Mouse (Mus musculus) forebrain, embryonic 15.5 days (tissue): ENCODE data around the gene Gm20219. TPM values are rescaled to one million over a fixed set of nuclear protein-coding genes. Genes with fewer than 3 reads are reported as not detected.

Experiments
- ATAC-seq: fragments of 200-750 bp; cut with Nextera tagmentation; replicated peaks from 2 replicates; pipeline ENCODE4 v1.8.0; 2017; ENCODE audit warnings: mild to moderate bottlenecking, moderate TSS enrichment, moderate library complexity
- H3K27ac ChIP-seq: fragments of 300-500 bp; sonication (generic); replicated peaks from 2 replicates; pipeline ENCODE4 v1.5.1; 2015; ENCODE audit warnings: mild to moderate bottlenecking, inconsistent platforms
- H3K27me3 ChIP-seq: fragments of 300-500 bp; sonication (generic); 2 replicates; pipeline ENCODE4 v1.6.1; 2015; ENCODE audit warnings: inconsistent platforms
- H3K36me3 ChIP-seq: fragments of 300-500 bp; sonication (generic); 2 replicates; pipeline ENCODE4 v1.6.1; 2015; ENCODE audit warnings: mild to moderate bottlenecking, inconsistent platforms
- H3K4me1 ChIP-seq: fragments of 300-500 bp; sonication (generic); 2 replicates; pipeline ENCODE4 v1.6.1; 2015; ENCODE audit warnings: inconsistent platforms
- H3K4me2 ChIP-seq: fragments of 300-500 bp; sonication (generic); replicated peaks from 2 replicates; pipeline ENCODE4 v1.6.1; 2015; ENCODE audit warnings: mild to moderate bottlenecking, inconsistent platforms
- H3K4me3 ChIP-seq: fragments of 300-500 bp; sonication (generic); 2 replicates; pipeline ENCODE4 v1.5.1; 2015; ENCODE audit warnings: mild to moderate bottlenecking, inconsistent platforms
- H3K9ac ChIP-seq: fragments of 300-500 bp; sonication (generic); replicated peaks from 2 replicates; pipeline ENCODE4 v1.6.1; 2015; ENCODE audit warnings: mild to moderate bottlenecking, inconsistent platforms
- H3K9me3 ChIP-seq: fragments of 300-500 bp; sonication (generic); 2 replicates; pipeline ENCODE4 v1.6.1; 2016; ENCODE audit warnings: inconsistent platforms
- WGBS: fragments of 180-500 bp; shearing (Covaris S2); methylation state at CpG from one replicate; pipeline ENCODE4 v1.1.7; 2015; ENCODE audit warnings: mixed read lengths; 5-methylcytosine and 5-hydroxymethylcytosine counted together
- polyA plus RNA-seq: library from polyadenylated mRNA; unstranded; fragments of >200 nt; fragmentation: Nextera tagmentation; extraction: Ambion mirVana; gene quantifications from 2 replicates; pipeline ENCODE4 v1.2.1, GENCODE M21; 2015

The Gm20219 gene
- polyA plus RNA-seq, 1 experiment from 2014 or later = 1.5 TPM

DNA sequence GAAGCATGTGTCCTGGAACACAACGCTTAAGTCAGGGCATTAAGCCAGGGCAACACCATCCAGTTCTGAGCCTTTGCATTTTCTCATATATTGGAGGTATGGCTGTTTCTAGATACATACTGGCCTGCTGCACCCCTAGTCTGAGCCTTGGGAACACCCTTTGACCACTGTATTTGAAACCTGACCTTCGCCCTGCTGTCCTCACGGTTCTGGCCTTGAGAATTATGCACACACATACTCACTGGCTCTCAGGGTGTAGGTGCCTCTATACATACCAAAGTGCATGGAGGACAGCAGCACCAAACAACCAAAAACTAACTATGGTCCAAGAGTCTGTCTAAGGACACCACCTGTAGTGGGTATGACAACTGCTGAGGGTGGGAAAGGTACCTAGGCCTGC, 18.8 kb upstream of the Gm20219 start:
- no peak overlapping the region for H3K4me3 ChIP-seq
- no peak overlapping the region for H3K27ac ChIP-seq
- H3K9ac ChIP-seq = no peak overlapping the region
- 95% methylated on average over 3 of the region's 3 CpGs for WGBS
- ATAC-seq = no peak
- no peak overlapping the region for H3K4me2 ChIP-seq
- peaks cover 87% of the 10 kb centered on the region for H3K36me3 ChIP-seq
- no peaks in the 10 kb centered on the region for H3K27me3 ChIP-seq
- H3K9me3 ChIP-seq = no peaks in the 10 kb centered on the region
- H3K4me1 ChIP-seq = no peaks in the 10 kb centered on the region

DNA sequence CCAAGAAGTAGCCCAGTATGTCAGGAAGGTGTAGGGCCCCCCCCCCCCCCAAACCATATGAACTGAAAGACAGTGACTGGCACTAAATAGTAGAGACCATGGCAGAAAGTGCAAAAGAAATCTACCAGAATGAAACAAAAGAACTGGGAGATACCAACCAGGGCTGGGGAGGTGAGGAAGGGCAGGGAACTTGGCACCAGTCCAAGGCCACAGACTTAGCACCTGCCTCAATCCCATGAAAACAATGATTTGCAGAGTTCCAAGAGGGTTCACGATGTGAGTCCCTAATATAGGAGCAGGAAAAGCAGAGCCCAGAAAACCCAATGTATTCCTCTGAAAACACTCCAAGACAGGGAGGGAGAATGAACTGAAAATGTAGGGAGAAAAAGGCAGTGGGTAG, 18.0 kb upstream of the Gm20219 start:
- no peaks in the 10 kb centered on the region for H3K27me3 ChIP-seq
- no peaks in the 10 kb centered on the region for H3K9me3 ChIP-seq
- H3K27ac ChIP-seq = no peak overlapping the region
- H3K4me1 ChIP-seq = no peaks in the 10 kb centered on the region
- no peak overlapping the region for H3K4me2 ChIP-seq
- no peak overlapping the region for H3K4me3 ChIP-seq
- no peak for ATAC-seq
- 24% methylated on average over 1 of the region's 1 CpGs for WGBS
- peaks cover 87% of the 10 kb centered on the region for H3K36me3 ChIP-seq
- H3K9ac ChIP-seq = no peak overlapping the region

DNA sequence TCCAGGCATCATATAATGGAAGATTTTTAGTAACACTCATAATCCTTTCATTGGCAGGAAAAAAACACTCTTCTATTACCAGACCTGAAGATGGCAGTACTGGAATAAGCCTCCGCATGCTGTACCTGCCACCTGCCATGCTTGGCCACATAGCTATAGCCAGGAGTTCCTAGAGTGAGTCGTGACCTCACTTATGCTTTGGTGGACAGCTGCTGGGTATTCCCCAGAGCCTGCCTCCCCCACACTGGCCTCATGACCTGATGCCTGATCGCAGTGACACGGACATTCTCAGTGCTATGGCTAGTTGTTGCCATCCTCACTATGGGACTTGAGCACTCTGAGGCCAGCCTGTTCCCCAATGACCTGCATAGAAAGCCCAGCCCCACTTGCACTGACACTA, 16.1 kb upstream of the Gm20219 start:
- no peak overlapping the region for H3K4me2 ChIP-seq
- no peak for ATAC-seq
- H3K4me1 ChIP-seq = no peaks in the 10 kb centered on the region
- H3K9ac ChIP-seq = no peak overlapping the region
- no peaks in the 10 kb centered on the region for H3K9me3 ChIP-seq
- no peaks in the 10 kb centered on the region for H3K27me3 ChIP-seq
- WGBS = 93% methylated on average over 4 of the region's 4 CpGs
- no peak overlapping the region for H3K27ac ChIP-seq
- no peak overlapping the region for H3K4me3 ChIP-seq
- peaks cover 94% of the 10 kb centered on the region for H3K36me3 ChIP-seq

DNA sequence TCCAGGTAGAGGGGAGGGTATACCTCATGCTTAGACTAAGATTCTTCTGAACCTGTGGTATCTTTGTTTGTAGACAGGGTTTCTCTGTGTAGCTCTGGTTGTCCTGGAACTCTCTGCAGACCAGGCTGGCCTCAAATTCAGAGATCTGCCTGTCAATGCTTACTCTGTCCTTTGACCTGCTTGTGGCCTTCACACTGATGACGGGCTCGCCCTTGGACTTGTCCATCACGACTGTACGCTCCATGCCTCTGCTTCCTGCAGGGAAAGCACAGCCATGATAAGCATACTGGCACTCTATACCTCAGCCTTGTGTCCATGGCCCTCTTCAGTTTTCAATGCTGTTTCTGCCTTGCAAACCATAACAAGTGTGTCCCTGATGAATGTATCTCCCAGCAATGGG, 13.2 kb upstream of the Gm20219 start:
- Histone ChIP-seq H3K9me3 (no peaks in the 10 kb centered on the region), H3K4me2 (no peak overlapping the region), H3K36me3 (peaks cover 97% of the 10 kb centered on the region), H3K27me3 (no peaks in the 10 kb centered on the region), H3K4me1 (no peaks in the 10 kb centered on the region), H3K9ac (no peak overlapping the region), H3K27ac (no peak overlapping the region), H3K4me3 (no peak overlapping the region)
- WGBS = 97% methylated on average over 4 of the region's 4 CpGs
- no peak for ATAC-seq

DNA sequence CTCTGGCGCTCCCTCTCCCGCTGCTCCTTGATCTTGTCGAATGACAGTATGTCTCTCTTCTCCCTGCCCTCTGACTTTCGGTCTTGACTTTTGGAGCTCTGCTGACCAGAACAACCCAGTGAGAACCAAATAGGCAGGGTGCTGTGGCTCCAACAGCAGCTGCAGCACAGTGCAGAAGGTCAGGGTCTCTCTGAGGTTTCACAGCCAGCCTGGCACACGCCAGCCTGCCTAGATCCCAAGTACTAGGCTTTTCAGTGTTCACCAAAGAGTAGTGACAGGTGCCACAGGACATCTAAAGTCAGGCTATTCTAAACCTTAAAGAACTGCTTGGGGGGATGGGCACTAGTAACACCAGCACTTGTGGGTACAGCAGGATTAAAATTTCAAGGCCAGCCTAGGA, 12.7 kb upstream of the Gm20219 start:
- Histone ChIP-seq H3K9ac (no peak overlapping the region), H3K9me3 (no peaks in the 10 kb centered on the region), H3K27me3 (no peaks in the 10 kb centered on the region), H3K27ac (no peak overlapping the region), H3K4me2 (no peak overlapping the region), H3K36me3 (peaks cover 99% of the 10 kb centered on the region), H3K4me3 (no peak overlapping the region), H3K4me1 (no peaks in the 10 kb centered on the region)
- 93% methylated on average over 5 of the region's 5 CpGs for WGBS
- ATAC-seq = no peak

DNA sequence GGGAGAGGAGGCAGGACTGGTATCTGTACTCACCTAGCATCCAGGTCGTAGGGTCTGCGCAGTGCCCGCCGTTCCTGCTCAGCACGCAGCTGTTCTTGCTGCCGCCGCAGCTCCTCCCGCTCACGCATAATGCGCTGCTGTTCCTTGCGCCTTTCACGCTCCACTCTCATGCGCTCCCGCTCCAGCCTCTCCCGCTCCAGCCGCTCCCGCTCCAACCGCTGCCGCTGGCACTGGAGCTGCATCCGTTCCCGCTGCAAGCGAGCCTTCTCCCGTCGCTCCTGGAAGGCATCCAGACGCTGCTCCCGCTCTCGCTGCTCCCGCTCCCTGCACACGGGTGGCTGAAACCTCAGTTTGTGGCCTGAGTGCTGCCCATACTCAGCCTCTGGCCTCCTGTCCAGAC, 12.1 kb upstream of the Gm20219 start:
- WGBS = 91% methylated on average over 29 of the region's 29 CpGs
- Histone ChIP-seq H3K9ac (no peak overlapping the region), H3K27me3 (no peaks in the 10 kb centered on the region), H3K36me3 (peaks cover 99% of the 10 kb centered on the region), H3K27ac (no peak overlapping the region), H3K4me2 (no peak overlapping the region), H3K4me1 (no peaks in the 10 kb centered on the region), H3K4me3 (no peak overlapping the region), H3K9me3 (no peaks in the 10 kb centered on the region)
- no peak for ATAC-seq

DNA sequence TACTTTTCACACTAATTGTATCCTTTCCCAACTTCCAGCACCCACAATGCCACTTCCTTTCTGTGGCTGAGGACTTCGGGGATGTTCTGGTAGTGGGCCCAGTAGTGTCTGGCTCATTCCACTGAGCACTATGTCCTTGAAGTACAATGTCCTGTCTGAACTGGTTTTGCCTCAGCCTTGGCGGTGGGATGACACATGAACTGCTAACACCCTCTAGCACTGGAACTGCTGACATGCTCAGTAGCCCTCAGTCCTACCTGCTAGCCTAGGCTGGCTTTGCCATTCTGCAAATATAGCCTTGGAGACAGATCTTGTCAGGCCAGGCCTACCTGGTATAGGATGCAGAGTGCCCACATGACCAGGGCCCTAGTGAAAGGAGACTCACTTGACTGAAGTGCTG, 7.7 kb upstream of the Gm20219 start:
- ATAC-seq = no peak
- H3K27ac ChIP-seq = no peak overlapping the region
- no peak overlapping the region for H3K9ac ChIP-seq
- no peaks in the 10 kb centered on the region for H3K4me1 ChIP-seq
- no peaks in the 10 kb centered on the region for H3K27me3 ChIP-seq
- 93% methylated on average over 2 of the region's 2 CpGs for WGBS
- no peaks in the 10 kb centered on the region for H3K9me3 ChIP-seq
- no peak overlapping the region for H3K4me2 ChIP-seq
- peaks cover 62% of the 10 kb centered on the region for H3K36me3 ChIP-seq
- no peak overlapping the region for H3K4me3 ChIP-seq

DNA sequence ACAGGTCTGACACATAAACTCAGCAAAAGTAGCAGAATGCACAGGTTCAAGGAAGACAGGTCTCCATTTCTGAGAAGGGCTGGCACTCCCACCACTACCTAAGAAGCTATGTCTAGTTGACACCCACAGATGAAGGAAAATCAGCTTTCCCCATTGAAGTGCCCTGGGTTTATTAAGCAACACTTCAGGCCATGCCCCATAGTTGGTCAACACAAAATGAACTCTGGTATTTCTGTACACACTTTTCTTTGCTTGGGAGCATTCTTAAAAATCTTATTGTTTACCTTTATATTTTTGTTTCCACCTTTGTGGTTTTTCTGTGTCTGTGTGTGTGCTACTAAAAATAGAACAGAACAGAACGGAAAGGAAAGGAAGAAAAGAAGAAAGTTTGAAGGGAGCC, 5.9 kb upstream of the Gm20219 start:
- WGBS = 77% methylated on average over 1 of the region's 1 CpGs
- Histone ChIP-seq H3K27me3 (no peaks in the 10 kb centered on the region), H3K9me3 (no peaks in the 10 kb centered on the region), H3K36me3 (peaks cover 45% of the 10 kb centered on the region), H3K9ac (no peak overlapping the region), H3K4me1 (no peaks in the 10 kb centered on the region), H3K4me3 (no peak overlapping the region), H3K4me2 (no peak overlapping the region), H3K27ac (no peak overlapping the region)
- ATAC-seq = no peak

DNA sequence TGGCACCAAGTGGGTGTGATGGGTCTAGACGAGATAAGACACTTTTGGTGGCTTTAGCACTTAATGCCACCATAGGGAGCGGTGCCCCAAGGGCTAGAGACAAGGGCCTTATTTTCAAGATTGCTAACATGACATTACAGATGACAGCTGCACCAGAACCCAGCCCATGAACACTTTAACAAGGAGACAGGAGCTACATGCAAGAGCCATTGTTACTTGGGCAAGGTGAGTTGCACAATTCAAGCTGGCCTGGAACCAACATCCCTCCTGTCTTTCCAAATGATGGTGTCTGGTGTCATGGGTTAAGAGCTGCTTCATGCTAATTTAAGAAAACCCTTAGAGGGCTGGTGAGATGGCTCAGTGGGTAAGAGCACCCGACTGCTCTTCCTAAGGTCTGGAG, 5.2 kb upstream of the Gm20219 start:
- H3K4me1 ChIP-seq = no peaks in the 10 kb centered on the region
- peaks cover 37% of the 10 kb centered on the region for H3K36me3 ChIP-seq
- ATAC-seq = no peak
- H3K9ac ChIP-seq = no peak overlapping the region
- 72% methylated on average over 3 of the region's 3 CpGs for WGBS
- H3K4me2 ChIP-seq = no peak overlapping the region
- no peak overlapping the region for H3K4me3 ChIP-seq
- H3K9me3 ChIP-seq = no peaks in the 10 kb centered on the region
- H3K27me3 ChIP-seq = no peaks in the 10 kb centered on the region
- H3K27ac ChIP-seq = no peak overlapping the region

DNA sequence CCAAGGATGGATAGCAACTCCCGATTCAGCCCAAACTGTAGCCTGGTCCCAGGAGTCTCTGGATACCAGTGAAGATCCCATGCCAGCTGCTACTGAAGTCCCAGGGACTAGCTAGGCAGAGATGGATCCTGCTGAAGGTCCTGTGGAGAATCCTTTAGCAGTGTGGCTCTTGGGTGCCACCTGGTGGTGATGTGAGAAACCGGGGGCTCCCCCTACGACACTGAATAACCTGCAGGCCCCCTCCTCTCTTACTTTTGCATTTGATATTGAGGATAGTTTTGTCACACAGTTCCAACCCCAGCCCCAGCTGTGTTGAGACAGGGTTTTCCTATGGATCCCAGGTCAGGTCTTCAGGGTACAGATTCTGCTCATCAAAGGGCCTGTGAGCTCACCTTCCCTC, 4.3 kb upstream of the Gm20219 start:
- Histone ChIP-seq H3K27me3 (no peaks in the 10 kb centered on the region), H3K4me1 (no peaks in the 10 kb centered on the region), H3K4me3 (no peak overlapping the region), H3K27ac (no peak overlapping the region), H3K4me2 (no peak overlapping the region), H3K9ac (no peak overlapping the region), H3K36me3 (peaks cover 28% of the 10 kb centered on the region), H3K9me3 (no peaks in the 10 kb centered on the region)
- WGBS = 25% methylated on average over 3 of the region's 3 CpGs
- peak; percentile 57 for ATAC-seq

DNA sequence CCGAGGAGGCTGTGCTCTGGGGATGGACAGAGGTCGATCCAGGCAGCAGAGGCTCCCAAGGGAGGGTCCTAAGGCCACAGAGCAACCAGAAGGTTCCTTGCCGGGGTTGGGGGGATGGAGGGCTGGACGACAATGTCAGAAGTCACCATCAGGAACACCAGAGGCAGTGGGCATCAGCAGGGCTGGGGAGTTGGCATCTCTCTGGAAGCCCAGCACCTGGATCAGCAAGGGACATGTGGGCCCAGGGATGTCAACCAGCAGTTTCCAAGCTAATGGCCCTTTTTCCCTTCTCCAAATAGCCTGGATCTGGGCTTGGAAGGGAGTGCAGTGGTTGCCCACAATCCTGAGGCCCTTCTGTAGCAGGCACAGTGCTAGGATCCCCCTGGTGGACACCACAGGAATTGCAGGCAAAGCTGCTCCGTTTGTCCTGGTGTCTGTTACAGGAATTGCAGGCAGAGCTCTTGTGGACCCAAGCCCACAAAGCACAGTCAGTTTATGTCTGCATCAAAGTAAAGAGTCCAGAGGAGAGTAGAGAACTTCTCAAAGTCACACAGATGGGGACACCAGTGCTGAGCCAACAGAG, 1.3 kb downstream of the Gm20219 start:
- Histone ChIP-seq H3K36me3 (no peaks in the 10 kb centered on the region), H3K9me3 (no peaks in the 10 kb centered on the region), H3K4me1 (peaks cover 42% of the 10 kb centered on the region), H3K27ac (peak overlapping the region; percentile 97), H3K9ac (no peak overlapping the region), H3K4me2 (no peak overlapping the region), H3K27me3 (no peaks in the 10 kb centered on the region), H3K4me3 (no peak overlapping the region)
- WGBS = 45% methylated on average over 5 of the region's 5 CpGs
- peak; percentile 38 for ATAC-seq

DNA sequence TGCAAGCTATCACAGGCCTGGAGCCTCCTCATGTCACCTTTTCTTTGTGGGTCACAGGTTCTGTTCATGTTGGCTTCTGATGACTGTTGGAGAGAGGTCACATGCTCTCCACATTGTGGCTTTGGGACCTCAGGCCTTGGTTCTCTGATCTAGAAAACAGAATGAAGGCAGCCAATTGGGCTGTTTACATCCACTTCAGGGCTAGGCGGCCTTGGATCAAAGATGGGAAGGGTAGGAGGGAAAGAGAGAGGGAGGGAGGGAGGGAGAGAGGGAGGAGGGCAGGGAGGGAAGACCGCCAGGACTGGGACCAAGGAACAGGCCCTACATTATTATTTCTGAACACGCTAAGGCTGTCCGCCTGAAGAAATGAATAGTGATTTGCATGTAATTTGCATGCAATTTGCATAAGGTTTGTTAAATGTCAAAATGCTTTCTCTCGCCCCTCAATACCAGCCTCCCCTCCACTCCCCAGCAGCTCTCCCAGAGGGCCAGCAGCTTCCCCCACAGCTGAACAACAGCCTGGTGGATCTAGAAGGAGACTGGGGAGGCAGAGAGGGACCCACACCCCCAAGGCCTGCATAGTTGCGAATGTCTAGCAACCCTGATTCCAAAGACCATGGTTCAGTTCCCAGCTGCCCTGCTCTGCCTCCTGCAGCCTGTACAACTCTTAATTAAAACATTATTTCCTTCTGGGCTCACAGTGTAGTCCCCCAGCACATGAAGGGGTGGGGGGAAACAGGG, 2.2 kb downstream of the Gm20219 start:
- no peaks in the 10 kb centered on the region for H3K36me3 ChIP-seq
- no peaks in the 10 kb centered on the region for H3K9me3 ChIP-seq
- H3K9ac ChIP-seq = no peak overlapping the region
- no peaks in the 10 kb centered on the region for H3K27me3 ChIP-seq
- ATAC-seq = peak; percentile 90
- whole genome bisulfite sequencing = 5% methylated on average over 6 of the region's 6 CpGs
- H3K27ac ChIP-seq = peak overlapping the region; percentile 97
- peaks cover 47% of the 10 kb centered on the region for H3K4me1 ChIP-seq
- H3K4me2 ChIP-seq = no peak overlapping the region
- no peak overlapping the region for H3K4me3 ChIP-seq
